Mouse (Mus musculus) hindlimb bud, embryonic 11.5 days (tissue): ENCODE measurements around the gene Alb.

Experiments used
- DNase-seq: peaks from one replicate; pipeline ENCODE4 v3.0.0-alpha.2; 2012; ENCODE audit warnings: low read depth, low spot score; ENCODE audit errors: extremely low spot score

Alb gene

DNA sequence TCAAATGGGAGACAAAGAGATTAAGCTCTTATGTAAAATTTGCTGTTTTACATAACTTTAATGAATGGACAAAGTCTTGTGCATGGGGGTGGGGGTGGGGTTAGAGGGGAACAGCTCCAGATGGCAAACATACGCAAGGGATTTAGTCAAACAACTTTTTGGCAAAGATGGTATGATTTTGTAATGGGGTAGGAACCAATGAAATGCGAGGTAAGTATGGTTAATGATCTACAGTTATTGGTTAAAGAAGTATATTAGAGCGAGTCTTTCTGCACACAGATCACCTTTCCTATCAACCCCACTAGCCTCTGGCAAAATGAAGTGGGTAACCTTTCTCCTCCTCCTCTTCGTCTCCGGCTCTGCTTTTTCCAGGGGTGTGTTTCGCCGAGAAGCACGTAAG is at the start of gene Alb:
Gene Alb (plus strand): TSS at position 279 of the 400 bp plus-strand sequence.
- no peak for DNase-seq

GRCm38 (mm10) chr5:90414142-90414924 is 46.4 kb upstream of the Alb start:
- DNase-seq = no peak

DNA sequence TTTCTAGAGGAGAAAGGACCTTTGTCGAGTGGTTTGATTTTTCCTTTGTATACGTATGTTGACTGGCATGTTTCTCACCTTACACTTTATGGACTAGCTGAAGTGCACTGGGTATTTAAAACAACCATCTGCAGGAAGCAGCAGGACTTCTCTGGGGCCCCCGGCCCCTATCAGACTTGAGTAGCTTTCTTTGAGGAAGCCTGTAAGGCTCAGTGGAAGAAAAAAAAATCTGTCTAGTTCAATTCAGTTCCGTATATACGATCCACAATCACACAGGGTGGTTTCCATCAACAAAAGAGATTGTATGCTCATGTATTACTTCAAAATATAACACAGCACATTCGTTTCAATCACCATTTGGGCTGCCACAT is 45.8 kb upstream of the Alb start:
- no peak for DNase-seq

DNA sequence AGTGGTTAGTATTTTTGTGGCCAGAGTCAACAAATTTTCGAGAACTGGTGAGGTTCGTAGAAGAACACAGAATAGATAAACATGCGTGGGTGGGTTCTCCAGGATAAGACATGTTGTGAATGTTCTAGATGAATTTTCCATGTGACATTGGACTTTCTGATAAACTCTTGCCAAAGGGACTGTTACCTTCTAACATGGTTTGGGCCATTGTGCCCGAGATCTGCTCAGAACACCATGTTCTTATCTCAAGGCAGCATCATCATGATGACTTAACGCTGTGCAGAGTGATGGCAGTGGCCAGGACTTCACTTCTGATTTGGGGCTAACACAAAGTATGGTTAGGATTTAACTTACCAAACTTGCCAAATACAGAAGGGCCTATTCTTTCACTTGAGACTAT is 36.1 kb upstream of the Alb start:
- no peak for DNase-seq

- DNase-seq = no peak
Observed at GRCm38 (mm10) chr5:90425191-90425590, 35.5 kb upstream of the Alb start.

DNA sequence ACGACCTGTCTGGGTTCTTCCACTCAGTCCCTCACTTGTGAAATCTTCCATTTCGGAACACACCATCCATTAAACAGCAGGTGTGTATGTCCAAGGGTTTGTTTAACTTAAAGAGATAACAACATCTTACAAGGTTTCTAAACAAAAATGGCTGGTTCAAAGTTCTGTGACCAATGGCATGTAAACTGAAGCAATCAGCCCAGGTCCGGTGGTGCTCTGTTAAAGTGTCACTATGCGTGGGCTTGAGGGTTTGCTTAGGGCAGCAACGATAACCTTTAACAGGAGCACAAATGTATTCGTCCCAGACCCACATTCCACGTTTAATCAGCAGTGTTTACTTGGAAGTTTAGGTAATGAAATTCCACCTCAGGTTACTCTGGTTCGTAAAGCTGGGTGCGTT is 29.6 kb upstream of the Alb start:
- no peak for DNase-seq

DNA sequence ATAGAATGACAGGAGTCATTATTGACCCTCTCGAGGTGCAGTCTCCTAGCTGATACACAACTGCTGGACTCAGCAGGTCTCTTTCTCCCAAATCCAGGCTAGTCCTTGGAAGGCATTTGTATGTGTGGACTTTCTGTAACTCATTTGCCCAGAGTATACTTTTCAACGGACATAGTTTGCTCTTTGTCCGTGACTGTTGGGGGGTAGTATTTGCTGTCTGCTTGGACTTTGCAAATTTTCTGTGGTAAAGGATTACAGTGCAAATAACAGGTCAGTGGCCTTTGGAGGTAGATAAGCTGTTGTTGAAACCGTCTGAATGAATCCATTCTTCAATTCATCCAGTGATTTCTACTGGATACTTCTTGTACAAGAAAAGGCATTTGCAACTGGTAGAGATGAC is 21.5 kb upstream of the Alb start:
- no peak for DNase-seq

- DNase-seq = no peak
Observed at GRCm38 (mm10) chr5:90447577-90447976, 13.1 kb upstream of the Alb start.

DNA sequence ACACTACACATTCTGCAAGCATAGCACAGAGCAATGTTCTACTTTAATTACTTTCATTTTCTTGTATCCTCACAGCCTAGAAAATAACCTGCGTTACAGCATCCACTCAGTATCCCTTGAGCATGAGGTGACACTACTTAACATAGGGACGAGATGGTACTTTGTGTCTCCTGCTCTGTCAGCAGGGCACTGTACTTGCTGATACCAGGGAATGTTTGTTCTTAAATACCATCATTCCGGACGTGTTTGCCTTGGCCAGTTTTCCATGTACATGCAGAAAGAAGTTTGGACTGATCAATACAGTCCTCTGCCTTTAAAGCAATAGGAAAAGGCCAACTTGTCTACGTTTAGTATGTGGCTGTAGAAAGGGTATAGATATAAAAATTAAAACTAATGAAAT is 10.7 kb upstream of the Alb start:
- no peak for DNase-seq

DNA sequence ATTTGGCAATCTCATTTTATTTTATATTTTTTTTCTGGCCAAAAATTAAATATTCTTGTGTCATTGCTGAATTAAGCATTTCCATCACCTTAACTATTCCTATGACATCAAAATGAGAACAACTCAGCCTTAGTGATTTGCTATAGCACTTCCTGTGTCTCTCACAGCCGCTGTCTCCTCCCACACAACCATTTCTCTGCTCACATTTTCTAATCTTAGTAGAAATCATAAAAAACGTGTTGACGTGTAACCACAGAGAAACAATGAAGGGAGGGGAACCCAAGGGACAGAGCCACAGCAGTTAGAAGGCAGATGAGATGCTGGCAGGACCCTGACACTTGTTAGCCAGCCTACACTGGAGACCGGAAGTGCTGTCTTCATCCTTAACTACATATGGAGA is 8.0 kb upstream of the Alb start:
- no peak for DNase-seq

DNA sequence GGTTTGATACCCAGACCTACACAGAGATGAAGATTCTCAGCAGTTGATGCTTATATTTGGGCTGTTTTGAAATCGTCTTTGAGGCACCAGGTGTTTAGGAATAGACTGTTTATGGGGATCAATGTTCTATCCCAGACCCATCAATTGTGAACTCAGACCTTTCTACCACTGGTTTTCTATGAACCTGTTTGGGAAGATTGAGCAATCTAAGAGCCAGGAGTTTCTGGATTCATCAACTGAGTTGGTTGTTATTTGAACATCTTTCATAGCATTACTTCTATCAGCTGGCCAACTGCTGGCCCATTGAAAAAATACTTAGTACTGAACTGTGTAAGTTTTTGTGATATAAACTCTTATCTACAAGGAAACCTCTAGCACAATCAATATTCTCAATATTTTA is 3.5 kb upstream of the Alb start:
- no peak for DNase-seq

DNA sequence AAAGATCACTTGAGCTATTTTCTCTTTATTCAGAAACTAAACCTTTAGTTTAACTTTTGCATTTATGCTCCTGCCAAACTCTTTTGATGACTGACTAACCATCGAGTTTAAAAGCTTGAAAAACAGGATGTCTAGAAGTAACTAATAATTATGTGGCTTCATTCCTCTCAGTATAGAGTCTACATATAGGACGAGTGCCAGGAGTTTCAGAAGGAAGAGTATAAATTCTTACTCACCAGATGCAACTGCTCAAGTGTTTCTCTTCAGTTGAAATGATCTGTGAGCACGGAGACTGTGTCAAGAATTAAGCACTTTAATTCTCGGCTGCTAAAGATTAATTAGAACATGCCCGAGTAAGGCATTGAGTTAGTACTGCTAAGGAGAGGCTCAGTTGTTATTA is 2.0 kb upstream of the Alb start:
- no peak for DNase-seq

GRCm38 (mm10) chr5:90466806-90467205 is 6.1 kb downstream of the Alb start:
- DNase-seq = no peak

GRCm38 (mm10) chr5:90467245-90467644 is 6.5 kb downstream of the Alb start:
- peak; percentile 44 for DNase-seq

- DNase-seq = no peak
Observed at GRCm38 (mm10) chr5:90470836-90471235, 10.1 kb downstream of the Alb start.

DNA sequence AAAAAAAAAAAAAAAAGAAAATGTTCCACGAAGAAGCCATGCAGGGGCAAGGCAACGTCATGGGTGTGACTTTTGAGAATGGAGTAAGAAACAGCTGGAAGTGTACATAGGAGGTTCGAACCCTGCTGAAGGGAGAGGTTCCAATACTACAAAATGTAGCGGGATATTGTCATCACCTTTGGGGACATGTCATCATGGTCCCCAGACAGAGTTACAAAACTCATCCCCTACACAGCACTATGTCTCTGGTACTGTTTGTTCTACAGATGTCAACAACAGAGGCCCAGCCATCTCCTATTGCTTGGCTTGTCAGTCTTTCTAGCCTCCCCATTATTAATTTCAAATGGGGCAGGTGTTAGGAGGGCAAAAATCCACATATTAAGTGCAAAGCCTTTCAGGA is 13.2 kb downstream of the Alb start:
- no peak for DNase-seq

- no peak for DNase-seq
Observed at GRCm38 (mm10) chr5:90474369-90474768, 13.7 kb downstream of the Alb start.

GRCm38 (mm10) chr5:90476741-90477140 is 16.0 kb downstream of the Alb start:
- DNase-seq = no peak

DNA sequence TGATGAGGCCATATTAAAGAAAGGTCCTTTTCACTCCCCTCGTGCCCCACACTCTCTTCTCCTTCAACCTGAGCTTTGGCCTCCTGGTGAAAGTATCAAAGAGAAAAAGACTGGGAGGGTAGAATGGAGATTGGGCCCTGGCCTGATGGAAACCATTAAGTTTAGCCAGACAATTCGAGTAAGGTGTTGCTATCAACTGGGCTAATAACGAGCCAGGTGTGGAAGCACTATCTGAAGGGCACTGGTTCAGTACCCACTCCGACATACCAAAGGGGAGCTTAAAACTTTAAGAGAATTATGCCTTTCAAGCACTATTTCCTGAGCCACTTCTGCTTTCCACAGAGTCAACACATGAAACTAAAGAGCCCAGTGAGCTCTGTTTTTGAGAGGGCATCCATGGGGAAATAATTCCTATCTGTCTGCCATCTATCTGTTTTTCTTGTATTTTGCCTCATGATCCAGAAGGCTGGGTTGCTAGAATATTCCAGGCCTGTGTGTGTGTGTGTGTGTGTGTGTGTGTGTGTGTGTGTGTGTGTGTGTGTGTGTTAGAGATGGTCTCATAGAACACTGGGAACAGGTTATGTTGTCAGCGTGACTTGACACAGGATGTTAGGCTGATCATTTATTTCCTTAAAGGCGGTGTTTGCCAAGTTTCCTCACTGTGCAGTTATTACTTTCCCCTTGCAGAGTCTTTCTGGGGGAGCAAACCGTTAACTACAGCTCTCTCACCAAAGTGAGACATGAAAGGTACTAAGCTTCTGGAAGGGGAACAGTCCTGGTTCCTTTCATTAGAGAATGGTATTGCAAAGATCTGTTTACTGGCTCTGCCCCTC is 16.8 kb downstream of the Alb start:
- DNase-seq = no peak

DNA sequence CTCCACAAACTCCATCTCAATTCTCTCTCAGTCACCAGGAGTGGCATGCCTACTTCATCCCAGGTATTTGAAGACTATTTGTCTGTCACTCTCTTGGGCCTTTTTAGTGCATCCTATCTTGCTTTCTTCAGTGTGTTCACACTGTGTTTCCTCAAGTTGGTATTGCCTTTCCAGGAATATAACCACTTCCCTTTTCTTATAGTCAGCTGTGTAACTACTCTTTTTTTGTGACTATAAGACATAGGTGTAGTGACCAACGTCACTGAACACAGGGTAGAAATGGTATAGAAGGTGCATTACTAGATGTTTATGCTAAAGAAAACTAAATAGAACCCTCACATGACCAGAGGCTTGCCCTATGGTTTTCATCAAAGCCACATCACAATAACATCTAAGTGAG is 18.2 kb downstream of the Alb start:
- DNase-seq = no peak

GRCm38 (mm10) chr5:90485597-90485996 is 24.9 kb downstream of the Alb start:
- no peak for DNase-seq

DNA sequence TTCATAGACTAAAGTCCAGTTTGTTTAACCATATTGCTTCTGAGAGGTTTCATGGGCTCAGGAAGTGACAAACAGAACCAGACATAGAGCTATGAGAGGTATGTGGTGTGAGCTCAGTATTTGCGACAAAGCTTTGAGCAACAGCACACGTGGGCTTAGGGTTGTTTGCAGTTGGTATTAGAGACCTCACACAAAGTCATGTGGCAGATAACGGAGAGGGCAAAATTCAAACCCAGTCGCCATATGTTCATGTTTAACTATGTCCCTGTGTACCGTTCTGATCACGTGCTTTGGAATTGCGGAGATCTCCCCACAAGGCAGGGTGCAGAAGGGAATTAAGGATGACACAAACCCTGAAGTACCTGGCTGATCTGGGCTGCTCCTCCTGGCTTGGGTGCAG is 27.6 kb downstream of the Alb start:
- DNase-seq = no peak
